Mouse (Mus musculus) kidney, adult 2 months (tissue): ENCODE data around the gene Rin3. TPM values are rescaled to one million over a fixed set of nuclear protein-coding genes. Genes with fewer than 3 reads are reported as not detected.

ENCODE experiments used
- DNase-seq: peaks from one replicate; pipeline ENCODE4 v3.0.0; 2021
- H3K27ac ChIP-seq: fragments of 200-500 bp; 2 replicates; pipeline ENCODE4 v1.5.1; 2012; ENCODE audit warnings: low read depth, low read length, control low read depth, inconsistent platforms; ENCODE audit not compliant: insufficient read depth
- H3K27me3 ChIP-seq: fragments of 200-500 bp; replicated peaks from 2 replicates; pipeline ENCODE4 v1.6.1; 2012; ENCODE audit warnings: mild to moderate bottlenecking, moderate library complexity, low read length, inconsistent platforms; ENCODE audit not compliant: control insufficient read depth, insufficient read depth
- H3K36me3 ChIP-seq: fragments of 200-500 bp; 2 replicates; pipeline ENCODE4 v1.6.1; 2012; ENCODE audit warnings: mild to moderate bottlenecking, moderate library complexity, low read length, inconsistent platforms; ENCODE audit not compliant: control insufficient read depth, insufficient read depth
- H3K4me1 ChIP-seq: fragments of 200-500 bp; 2 replicates; pipeline ENCODE4 v1.6.1; 2011; ENCODE audit warnings: low read length; ENCODE audit not compliant: control insufficient read depth, insufficient read depth
- H3K4me3 ChIP-seq: fragments of 200-500 bp; 2 replicates; pipeline ENCODE4 v1.5.1; 2011; ENCODE audit warnings: mild to moderate bottlenecking, low read depth, low read length, control low read depth; ENCODE audit not compliant: insufficient read depth
- CTCF ChIP-seq: fragments of 200-500 bp; conservative IDR thresholded peaks from 2 replicates; pipeline ENCODE4 v1.5.1; 2011; ENCODE audit warnings: low read depth, mild to moderate bottlenecking, control low read depth, low read length, moderate library complexity, mixed read lengths; ENCODE audit not compliant: insufficient read depth, insufficient read length
- POLR2A ChIP-seq: fragments of 200-500 bp; IDR thresholded peaks from one replicate; pipeline ENCODE4 v1.6.1; 2011; ENCODE audit warnings: low read depth, low read length, control low read depth
- WGBS: fragments of 180-500 bp; shearing (Covaris S2); methylation state at CpG from one replicate; pipeline ENCODE4 v1.1.7; 2018; 5-methylcytosine and 5-hydroxymethylcytosine counted together
- polyA plus RNA-seq: library from polyadenylated mRNA; depleted of rRNA; stranded (reverse); fragments of >200 nt; gene quantifications from 2 replicates; pipeline ENCODE4 v1.2.3, GENCODE M21; 2012

Gene Rin3
- polyA plus RNA-seq, 1 experiment = 15.4 TPM

DNA sequence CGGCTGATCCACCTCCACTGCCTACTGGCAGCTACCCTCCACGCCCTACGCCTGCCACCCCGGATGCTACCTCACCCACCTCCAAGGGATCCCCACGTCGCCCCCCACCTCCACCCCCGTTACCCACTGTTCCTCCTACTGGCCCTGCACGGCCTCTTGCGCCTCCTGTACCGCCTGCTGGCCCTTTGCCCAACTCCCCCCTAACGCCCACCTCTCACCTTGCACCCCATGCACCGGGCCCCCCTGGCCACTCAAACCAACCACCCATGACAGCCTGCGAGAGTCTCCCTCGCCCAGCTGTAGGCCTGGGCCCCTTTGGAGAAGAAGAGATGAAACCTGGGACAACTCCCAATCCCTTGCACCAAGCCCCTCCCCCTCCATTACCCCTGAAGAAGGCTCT lies 85.7 kb downstream of the Rin3 start:
- 76% methylated on average over 14 of the region's 14 CpGs for WGBS
- Histone ChIP-seq H3K4me1 (no peaks in the 10 kb centered on the region), H3K27me3 (no peaks in the 10 kb centered on the region), H3K36me3 (no peaks in the 10 kb centered on the region), H3K4me3 (no peak overlapping the region), H3K27ac (no peak overlapping the region)
- DNase-seq = no peak
- TF ChIP-seq CTCF (no peak), POLR2A (no peak)

GRCm38 (mm10) chr12:102369488-102370235 lies 86.8 kb downstream of the Rin3 start:
- Histone ChIP-seq H3K4me1 (no peaks in the 10 kb centered on the region), H3K36me3 (no peaks in the 10 kb centered on the region), H3K27ac (no peak overlapping the region), H3K4me3 (0 out of 2 replicates have a peak overlapping the region, but pooled peaks have one; percentile 14), H3K27me3 (no peaks in the 10 kb centered on the region)
- TF ChIP-seq CTCF (no peak), POLR2A (no peak)
- 72% methylated on average over 22 of the region's 22 CpGs for WGBS
- DNase-seq = no peak

DNA sequence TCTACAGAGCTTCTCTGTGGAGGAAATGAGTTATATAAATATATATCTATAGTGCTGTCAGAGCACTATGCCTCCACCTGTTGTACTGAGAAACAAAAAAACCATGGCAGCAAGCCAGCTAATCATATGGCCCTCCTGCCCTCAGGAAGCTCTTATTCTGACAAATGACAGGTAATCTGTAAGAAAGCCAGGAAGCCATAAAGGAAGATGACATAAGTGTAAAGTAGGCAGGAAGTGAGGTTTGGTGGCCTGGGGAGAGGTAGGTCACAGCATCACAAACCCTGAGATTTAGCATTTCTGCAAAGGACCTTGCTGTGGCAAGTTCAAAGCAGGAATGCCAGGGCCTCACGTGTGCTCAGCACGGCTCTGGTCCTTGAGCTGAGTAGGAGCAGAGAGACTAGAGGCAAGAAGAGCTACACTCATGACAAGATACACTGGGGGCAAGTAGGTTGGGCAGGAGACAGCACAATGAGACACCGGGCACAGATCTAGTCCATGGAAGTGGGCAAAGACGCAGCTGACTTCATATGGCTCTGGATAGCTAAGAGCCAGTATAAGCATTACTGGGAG lies 88.2 kb downstream of the Rin3 start:
- H3K4me1 ChIP-seq = no peaks in the 10 kb centered on the region
- WGBS = 83% methylated on average over 4 of the region's 4 CpGs
- H3K27me3 ChIP-seq = no peaks in the 10 kb centered on the region
- TF ChIP-seq POLR2A (no peak), CTCF (no peak)
- H3K27ac ChIP-seq = no peak overlapping the region
- no peaks in the 10 kb centered on the region for H3K36me3 ChIP-seq
- no peak overlapping the region for H3K4me3 ChIP-seq
- DNase-seq = no peak

GRCm38 (mm10) chr12:102372322-102372721 lies 89.5 kb downstream of the Rin3 start:
- DNase-seq = no peak
- H3K36me3 ChIP-seq = no peaks in the 10 kb centered on the region
- no peaks in the 10 kb centered on the region for H3K27me3 ChIP-seq
- WGBS = 81% methylated on average over 3 of the region's 3 CpGs
- H3K27ac ChIP-seq = no peak overlapping the region
- TF ChIP-seq POLR2A = no peak
- no peak for TF ChIP-seq CTCF
- no peak overlapping the region for H3K4me3 ChIP-seq
- H3K4me1 ChIP-seq = no peaks in the 10 kb centered on the region

DNA sequence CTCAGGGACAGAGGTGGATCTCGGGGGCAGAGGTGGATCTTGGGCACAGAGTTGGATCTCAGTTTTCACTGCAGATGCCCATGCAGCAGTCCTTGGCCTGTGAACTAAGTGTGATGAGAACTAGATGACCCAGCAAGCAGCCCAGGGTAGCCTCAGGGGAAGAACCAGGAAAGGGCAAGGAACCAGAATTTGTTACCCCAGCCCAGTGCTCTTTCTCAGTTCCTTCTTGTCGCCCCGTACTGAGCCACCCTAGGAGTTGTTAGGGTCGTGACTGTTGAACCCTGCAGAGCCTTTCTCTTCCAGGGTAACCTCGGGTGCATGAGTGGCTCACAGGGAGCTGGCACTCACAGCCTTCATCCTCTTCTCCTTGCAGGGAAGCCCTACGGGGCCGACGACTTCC lies 99.3 kb downstream of the Rin3 start:
- no peak for TF ChIP-seq CTCF
- no peak for TF ChIP-seq POLR2A
- Histone ChIP-seq H3K27me3 (no peaks in the 10 kb centered on the region), H3K36me3 (no peaks in the 10 kb centered on the region), H3K27ac (no peak overlapping the region), H3K4me1 (no peaks in the 10 kb centered on the region), H3K4me3 (no peak overlapping the region)
- no peak for DNase-seq
- WGBS = 71% methylated on average over 8 of the region's 8 CpGs

- H3K36me3 ChIP-seq = no peaks in the 10 kb centered on the region
- H3K4me1 ChIP-seq = no peaks in the 10 kb centered on the region
- no peak overlapping the region for H3K27ac ChIP-seq
- DNase-seq = no peak
- no peak overlapping the region for H3K4me3 ChIP-seq
- H3K27me3 ChIP-seq = no peaks in the 10 kb centered on the region
- TF ChIP-seq CTCF (no peak), POLR2A (no peak)
- WGBS = 79% methylated on average over 9 of the region's 9 CpGs
Measured at GRCm38 (mm10) chr12:102383288-102383687, 100.4 kb downstream of the Rin3 start.

DNA sequence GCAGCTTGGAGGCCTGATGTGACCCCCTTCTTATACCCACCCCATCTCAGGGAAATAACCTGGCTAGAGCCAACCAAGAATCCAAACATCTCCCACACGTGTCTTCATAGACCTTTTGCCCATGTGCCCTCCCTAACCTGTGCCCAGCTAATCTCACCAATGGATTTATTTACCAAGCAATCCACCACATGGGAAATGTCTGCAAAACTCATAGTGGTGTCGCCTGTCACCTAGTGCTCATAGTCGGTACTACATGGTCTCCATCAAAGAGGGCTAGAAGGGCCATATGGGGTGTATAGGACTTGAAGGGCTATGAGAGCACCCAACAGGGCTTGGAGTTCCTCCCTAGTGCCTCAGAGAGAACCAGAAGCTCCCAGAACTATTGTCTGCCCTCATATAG lies 102.0 kb downstream of the Rin3 start:
- 22% methylated on average over 3 of the region's 3 CpGs for WGBS
- peak; percentile 58 for TF ChIP-seq CTCF
- no peak for TF ChIP-seq POLR2A
- peak; percentile 34 for DNase-seq
- Histone ChIP-seq H3K4me3 (no peak overlapping the region), H3K4me1 (no peaks in the 10 kb centered on the region), H3K36me3 (no peaks in the 10 kb centered on the region), H3K27ac (no peak overlapping the region), H3K27me3 (no peaks in the 10 kb centered on the region)
